Comparison of ENCODE assay signal across 7 mouse cellular contexts in the genomic region with DNA sequence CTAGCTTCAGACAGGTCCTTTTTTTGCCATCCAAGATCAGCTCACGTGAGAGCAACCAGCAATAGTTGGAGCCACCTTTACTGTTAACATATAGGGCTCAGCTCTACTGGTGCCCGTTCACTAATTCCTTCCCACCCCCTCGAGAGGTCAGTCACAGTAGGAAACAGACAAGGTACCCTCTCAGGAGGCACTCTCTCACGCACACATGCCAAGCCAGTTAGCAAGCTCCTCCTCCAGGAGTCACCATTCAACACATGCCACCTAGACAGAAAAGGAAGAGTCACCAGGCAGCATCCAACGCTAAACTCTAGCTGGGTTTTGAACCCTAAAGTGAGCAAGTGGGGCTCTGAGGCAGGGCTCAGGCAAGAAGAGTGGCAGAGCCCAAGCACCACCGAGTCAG. TPM values are rescaled to one million over a fixed set of nuclear protein-coding genes. Genes with fewer than 3 reads are reported as not detected.
DNase-seq lines count a peak whose midpoint lies in the region; ATAC-seq and TF ChIP-seq lines count a peak whose summit lies in the region.

No protein-coding gene starts in this region.

- peak overlapping the region; percentile 76 for H3K4me2 ChIP-seq in forebrain, embryonic 13.5 days
- H3K4me2 ChIP-seq in limb, embryonic 13.5 days (replicated peaks) = peak overlapping the region; percentile 89

- peak overlapping the region; percentile 88 for H3K4me3 ChIP-seq in left cerebral cortex, adult 2 months
- peak overlapping the region; percentile 81 for H3K4me3 ChIP-seq in forebrain, embryonic 13.5 days
- H3K4me3 ChIP-seq in limb, embryonic 13.5 days = peak overlapping the region; percentile 95
- H3K4me3 ChIP-seq in small intestine, adult 2 months (ENCODE audit: low read depth, low read length) = peak overlapping the region; percentile 16

- WGBS in forebrain, embryonic 13.5 days = 48% methylated on average over 6 of the region's 6 CpGs
- WGBS in limb, embryonic 13.5 days = 50% methylated on average over 6 of the region's 6 CpGs
- WGBS in small intestine, adult 2 months = 31% methylated on average over 6 of the region's 6 CpGs

- no peak overlapping the region for H3K27ac ChIP-seq in left cerebral cortex, adult 2 months
- H3K27ac ChIP-seq in forebrain, embryonic 13.5 days = no peak overlapping the region
- H3K27ac ChIP-seq in limb, embryonic 13.5 days = no peak overlapping the region
- H3K27ac ChIP-seq in small intestine, adult 2 months (ENCODE audit: insufficient read depth, low read depth, low read length) = no peak overlapping the region

- intact Hi-C loops in left cerebral cortex, adult 2 months (cut with DNase I) = no loop called here

- TF ChIP-seq POLR2A in small intestine, adult 2 months (IDR thresholded peaks at IDR 0.05; ENCODE audit: low read depth, low read length) = no peak

- no peak for ATAC-seq in forebrain, embryonic 13.5 days
- no peak for ATAC-seq in limb, embryonic 13.5 days (ENCODE audit: low FRiP score, low read depth)

- H3K36me3 ChIP-seq in forebrain, embryonic 13.5 days (ENCODE audit: poor library complexity, severe bottlenecking) = peaks cover 5% of the 10 kb centered on the region
- H3K36me3 ChIP-seq in limb, embryonic 13.5 days = peaks cover 18% of the 10 kb centered on the region
- H3K36me3 ChIP-seq in small intestine, adult 2 months (ENCODE audit: control insufficient read depth, insufficient read depth, low read length) = no peaks in the 10 kb centered on the region

- no peak for DNase-seq in left cerebral cortex, adult 2 months (ENCODE audit: extremely low spot score in 1 of 2, low spot score in 2 of 2)
- no peak for DNase-seq in left cerebral cortex, adult 18-20 months (ENCODE audit: low spot score in 2 of 2)
- no peak for DNase-seq in embryo, embryonic 11 days
- DNase-seq in right cerebral cortex, postnatal 14 days = no peak

- H3K9ac ChIP-seq in forebrain, embryonic 13.5 days = peak overlapping the region; percentile 91
- peak overlapping the region; percentile 92 for H3K9ac ChIP-seq in limb, embryonic 13.5 days

- TF ChIP-seq CTCF in left cerebral cortex, adult 2 months (IDR thresholded peaks at IDR 0.05) = no peak
- no peak for TF ChIP-seq CTCF in small intestine, adult 2 months (IDR thresholded peaks at IDR 0.05; ENCODE audit: extremely low read depth, insufficient read length, insufficient replicate concordance, low read depth, low read length)

- no peaks in the 10 kb centered on the region for H3K9me3 ChIP-seq in forebrain, embryonic 13.5 days (replicated peaks)
- no peaks in the 10 kb centered on the region for H3K9me3 ChIP-seq in limb, embryonic 13.5 days

- H3K27me3 ChIP-seq in forebrain, embryonic 13.5 days = no peaks in the 10 kb centered on the region
- no peaks in the 10 kb centered on the region for H3K27me3 ChIP-seq in limb, embryonic 13.5 days
- H3K27me3 ChIP-seq in small intestine, adult 2 months (ENCODE audit: control insufficient read depth, insufficient read depth, low read length) = no peaks in the 10 kb centered on the region

- H3K4me1 ChIP-seq in forebrain, embryonic 13.5 days = peaks cover 70% of the 10 kb centered on the region
- peaks cover 63% of the 10 kb centered on the region for H3K4me1 ChIP-seq in limb, embryonic 13.5 days
- peaks cover 27% of the 10 kb centered on the region; the same call in 1 of the 2 replicates for H3K4me1 ChIP-seq in small intestine, adult 2 months (ENCODE audit: control insufficient read depth, insufficient read depth, insufficient read length, low read length)

RNA-seq across cellular contexts. Expression of a gene that starts 2.1 kb away (rescaled TPM):
- 10 to 100 TPM; 83.2 to 93.0 TPM for total RNA-seq in left cerebral cortex, adult 2 months (2021)
- total RNA-seq in left cerebral cortex, adult 18-20 months (2021) = 10 to 100 TPM; 85.3 to 88.4 TPM
- polyA plus RNA-seq in forebrain, embryonic 13.5 days (2015; fragmentation: Nextera tagmentation; extraction: Ambion mirVana) = 85.5 and 89.6 TPM in 2 replicates
- 120 and 125 TPM in 2 replicates for polyA plus RNA-seq in limb, embryonic 13.5 days (2015; fragmentation: Nextera tagmentation; extraction: Ambion mirVana)
- polyA plus RNA-seq in small intestine, adult 2 months (2012; rRNA removed) = 21.4 and 26.6 TPM in 2 replicates

RNA-seq across cellular contexts. Expression of a gene that starts 3.0 kb away (rescaled TPM):
- 10 to 100 TPM; 46.5 to 48.2 TPM for total RNA-seq in left cerebral cortex, adult 2 months (2021)
- 10 to 100 TPM; 49.1 to 50.5 TPM for total RNA-seq in left cerebral cortex, adult 18-20 months (2021)
- 7.3 and 7.5 TPM in 2 replicates for polyA plus RNA-seq in forebrain, embryonic 13.5 days (2015; fragmentation: Nextera tagmentation; extraction: Ambion mirVana)
- polyA plus RNA-seq in limb, embryonic 13.5 days (2015; fragmentation: Nextera tagmentation; extraction: Ambion mirVana) = 6.3 and 6.7 TPM in 2 replicates
- polyA plus RNA-seq in small intestine, adult 2 months (2012; rRNA removed) = 5.3 and 9.4 TPM in 2 replicates

Comparison
In these comparisons a context has a peak if more than half of its experiments do, and no peak if none do; other contexts are left out.
1. H3K4me3 ChIP-seq: peak in every context shown above with its lines; median percentile 95 in limb, embryonic 13.5 days; 88 in left cerebral cortex, adult 2 months; 81 in forebrain, embryonic 13.5 days; 16 in small intestine, adult 2 months.